21 mouse cellular contexts compared by ENCODE assay signal in the genomic region with DNA sequence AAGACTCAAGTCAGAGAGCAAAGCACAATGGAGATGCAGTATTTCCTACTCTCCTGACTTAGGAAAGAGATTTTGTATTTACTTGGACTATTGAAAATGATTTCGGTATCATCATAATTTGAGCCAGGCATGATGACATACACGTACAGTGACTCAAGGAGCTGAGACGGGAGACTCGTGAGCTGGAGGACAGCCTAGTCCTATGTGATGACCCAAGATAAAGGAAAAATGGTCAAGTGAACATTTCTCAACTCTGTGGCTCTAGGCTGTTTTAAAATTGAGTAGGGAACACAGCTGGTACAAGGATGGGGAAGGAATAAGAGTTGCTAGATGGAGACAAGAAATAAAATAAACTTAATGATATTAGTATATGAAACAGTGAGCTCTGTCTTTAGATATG.
"Had no signal": no experiment of that assay in that cellular context is flagged by ENCODE, and none has a peak within 500 bp of the region (broad histone marks: within the 10 kb centered on the region; RNA-seq: fewer than 3 reads in every experiment).

No protein-coding gene starts in this region.

- H3K4me3 ChIP-seq: limb, embryonic 12.5 days; limb, embryonic 15.5 days; megakaryocyte, embryonic 14.5 days; midbrain, embryonic 10.5 days; midbrain, embryonic 13.5 days; stomach, embryonic 15.5 days had no signal

- H3K4me2 ChIP-seq: limb, embryonic 12.5 days; limb, embryonic 15.5 days; liver, embryonic 11.5 days; lung, embryonic 14.5 days; midbrain, embryonic 13.5 days; stomach, embryonic 15.5 days had no signal

- H3K27me3 ChIP-seq: limb, embryonic 12.5 days; limb, embryonic 15.5 days; megakaryocyte, embryonic 14.5 days; midbrain, embryonic 13.5 days; stomach, embryonic 15.5 days had no signal

- H3K27ac ChIP-seq: limb, embryonic 12.5 days; limb, embryonic 15.5 days; liver, embryonic 14.5 days; midbrain, embryonic 10.5 days; midbrain, embryonic 13.5 days had no signal

- H3K36me3 ChIP-seq: limb, embryonic 12.5 days; limb, embryonic 15.5 days; midbrain, embryonic 10.5 days; midbrain, embryonic 13.5 days had no signal

- H3K9me3 ChIP-seq: limb, embryonic 12.5 days; limb, embryonic 15.5 days; midbrain, embryonic 10.5 days; midbrain, embryonic 13.5 days; stomach, embryonic 15.5 days had no signal

- ATAC-seq: liver, postnatal 0 days; midbrain, embryonic 13.5 days; midbrain, embryonic 16.5 days had no signal

- H3K9ac ChIP-seq: limb, embryonic 12.5 days; limb, embryonic 15.5 days; liver, embryonic 14.5 days; liver, postnatal 0 days; lung, embryonic 14.5 days; midbrain, embryonic 13.5 days; stomach, embryonic 15.5 days had no signal

- DNase-seq: kidney, adult 18-20 months; kidney, adult 9 months; layer of hippocampus, adult 9-11 months; left cerebral cortex, postnatal 4 days; liver, postnatal 0 days; right cerebral cortex, adult 18-20 months; right cerebral cortex, postnatal 14 days; right cerebral cortex, postnatal 4 days; spleen, adult 18-20 months; thymus, adult 18-20 months; thymus, postnatal 36 days had no signal

- H3K4me1 ChIP-seq: limb, embryonic 12.5 days; megakaryocyte, embryonic 14.5 days; midbrain, embryonic 13.5 days had no signal
